Mouse (Mus musculus) skeletal muscle tissue, adult 2 months (tissue): ENCODE measurements at regions not wholly inside any gene's neighbourhood (a gene's known extent, or its start where the extent isn't known, plus 50 kb on each side); places are given as distances from the start of the nearest gene placed in this dataset.
"Not testable (repeated sequence)": the region's sequence is repeated elsewhere in the genome, so short reads cannot be mapped to it uniquely, and the experiment has no call there.

Experiments
- DNase-seq: peaks from one replicate; pipeline ENCODE4 v3.0.0-alpha.2; 2012; ENCODE audit warnings: low read depth, low spot score

GRCm38 (mm10) chr14:86599511-86599910 is 541.5 kb downstream of the Diaph3 start:
- no peak for DNase-seq

DNA sequence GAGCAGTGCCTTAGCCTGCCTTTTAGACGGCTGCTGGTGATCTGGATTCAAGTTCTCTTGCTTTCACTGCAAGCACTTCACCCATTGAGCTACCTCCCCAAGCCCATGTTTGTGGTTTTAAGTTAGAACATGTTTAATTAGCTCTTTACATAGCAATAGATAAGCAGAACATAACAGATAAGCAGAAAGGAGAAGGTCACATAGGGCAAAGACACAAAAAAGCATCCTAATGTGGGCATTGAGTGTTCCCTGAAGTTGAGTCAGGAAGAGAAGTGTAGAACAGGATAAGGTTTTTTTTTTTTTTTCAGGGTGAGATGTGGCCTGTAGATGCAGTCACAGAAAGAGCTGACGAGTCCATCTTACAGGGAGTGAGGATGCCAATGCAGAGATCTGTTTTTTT is 552.5 kb downstream of the Diaph3 start:
- DNase-seq: no peak

DNA sequence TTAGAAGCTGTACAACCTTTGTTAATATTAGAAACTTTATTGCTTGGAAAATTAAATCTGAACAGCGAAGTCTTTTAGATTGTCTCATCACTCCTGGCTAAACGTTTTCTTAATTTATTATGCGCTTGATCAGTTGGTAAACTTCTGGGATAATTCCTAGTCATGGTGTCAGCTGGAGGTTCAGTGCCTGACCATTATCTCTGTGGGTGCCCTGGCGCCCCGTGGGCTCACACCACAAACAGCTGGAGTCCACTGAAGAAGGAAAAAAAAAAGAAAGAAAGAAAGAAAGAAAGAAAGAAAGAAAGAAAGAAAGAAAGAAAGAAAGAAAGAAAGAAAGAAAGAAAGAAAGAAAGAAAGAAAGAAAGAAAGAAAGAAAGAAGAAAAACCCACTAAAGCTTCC is 555.1 kb downstream of the Diaph3 start:
- not testable (repeated sequence) for DNase-seq

DNA sequence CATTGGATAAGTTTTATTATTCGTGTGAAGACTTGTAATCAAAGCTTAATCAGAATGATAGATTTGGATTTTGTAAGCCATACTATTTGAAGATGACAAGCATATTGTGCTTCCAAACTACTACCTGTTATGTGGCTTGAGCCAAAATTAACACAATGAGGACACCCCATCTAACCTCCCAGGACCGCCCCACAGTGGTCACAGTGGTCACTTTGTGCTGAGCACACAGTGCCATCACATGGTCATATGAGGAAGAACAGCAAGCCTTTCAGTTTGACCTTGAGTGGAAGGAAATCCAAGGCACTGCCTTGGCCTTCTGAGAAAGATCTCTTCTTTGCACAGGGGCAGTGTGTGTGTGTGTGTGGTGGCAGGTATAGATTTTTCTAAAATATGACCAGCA is 578.3 kb downstream of the Diaph3 start:
- DNase-seq: peak; percentile 4

GRCm38 (mm10) chr14:86537992-86538391 is 603.0 kb downstream of the Diaph3 start:
- DNase-seq: no peak

DNA sequence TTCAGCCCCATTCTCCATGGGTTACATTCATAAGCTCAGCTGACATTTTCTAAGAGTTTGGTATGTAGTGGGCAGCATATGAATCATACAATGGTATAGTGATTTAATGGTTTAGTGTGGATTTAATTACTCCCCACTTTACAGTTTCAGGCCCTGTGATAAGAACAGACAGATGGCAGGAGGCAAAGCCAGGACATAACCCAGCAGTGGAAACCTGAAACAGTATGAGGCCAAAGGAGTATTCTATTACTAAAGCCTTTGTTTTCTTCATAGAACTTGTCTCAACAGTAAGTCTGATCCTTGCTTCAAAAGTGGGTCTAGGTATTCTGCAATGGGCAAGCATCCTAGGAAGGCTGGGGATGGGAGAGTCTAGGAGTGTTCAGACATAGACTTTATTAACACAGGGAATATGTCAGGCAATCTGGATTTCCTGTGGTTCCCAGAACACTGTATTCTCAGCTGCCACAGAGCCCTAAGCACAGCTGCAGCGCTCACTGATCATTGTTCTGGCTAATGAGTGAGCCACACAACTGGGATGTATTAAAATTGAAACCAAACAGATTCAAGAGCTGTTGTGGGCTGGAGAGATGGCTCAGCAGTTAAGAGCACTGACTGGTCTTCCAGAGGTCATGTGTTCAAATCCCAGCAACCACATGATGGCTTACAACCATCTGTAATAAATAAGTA is 604.6 kb downstream of the Diaph3 start:
- DNase-seq: no peak

- no peak for DNase-seq
These were observed 630.6 kb downstream of the Diaph3 start for GRCm38 (mm10) chr14:86510408-86510807.

DNA sequence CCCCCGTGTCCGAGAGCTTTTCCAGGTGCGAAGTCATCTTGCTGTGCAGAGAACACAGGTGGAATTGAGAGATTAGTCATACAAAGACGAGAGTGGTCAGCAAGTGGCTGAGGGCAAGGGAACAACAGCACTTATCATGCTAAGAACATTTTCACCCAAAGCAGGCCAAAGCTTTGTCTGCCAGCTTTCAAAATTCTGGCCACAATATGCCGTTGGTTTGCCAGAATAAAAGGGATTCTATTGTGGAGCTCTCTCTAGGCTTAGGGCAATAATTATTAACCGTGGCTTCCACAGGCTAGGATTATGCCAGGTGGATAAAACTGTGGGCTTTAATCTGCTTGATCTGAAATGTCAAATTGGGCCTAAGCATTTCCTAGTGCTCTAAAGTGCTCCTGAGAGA is 631.3 kb downstream of the Diaph3 start:
- no peak for DNase-seq

DNA sequence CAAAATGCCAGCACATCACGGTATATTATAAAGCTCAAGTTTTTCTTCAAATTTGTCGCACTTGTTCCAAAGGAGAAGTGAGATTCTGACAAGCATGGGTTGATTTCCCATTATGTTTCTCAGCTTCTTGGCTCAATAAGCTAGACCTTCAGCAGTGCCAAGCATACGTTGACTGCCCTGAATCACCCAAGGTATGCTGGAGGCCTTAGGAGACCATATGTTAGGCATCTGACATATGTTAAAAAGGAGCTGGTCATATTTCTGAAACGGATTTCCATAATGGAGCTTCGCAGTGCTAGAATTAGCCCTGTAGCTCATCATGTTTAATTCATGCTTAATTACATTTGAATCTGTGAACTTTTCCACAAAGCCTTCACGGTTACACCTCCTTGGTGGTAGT is 634.7 kb downstream of the Diaph3 start:
- DNase-seq: no peak

- DNase-seq: no peak
These were observed 650.2 kb downstream of the Diaph3 start for GRCm38 (mm10) chr14:86490826-86491225.

DNA sequence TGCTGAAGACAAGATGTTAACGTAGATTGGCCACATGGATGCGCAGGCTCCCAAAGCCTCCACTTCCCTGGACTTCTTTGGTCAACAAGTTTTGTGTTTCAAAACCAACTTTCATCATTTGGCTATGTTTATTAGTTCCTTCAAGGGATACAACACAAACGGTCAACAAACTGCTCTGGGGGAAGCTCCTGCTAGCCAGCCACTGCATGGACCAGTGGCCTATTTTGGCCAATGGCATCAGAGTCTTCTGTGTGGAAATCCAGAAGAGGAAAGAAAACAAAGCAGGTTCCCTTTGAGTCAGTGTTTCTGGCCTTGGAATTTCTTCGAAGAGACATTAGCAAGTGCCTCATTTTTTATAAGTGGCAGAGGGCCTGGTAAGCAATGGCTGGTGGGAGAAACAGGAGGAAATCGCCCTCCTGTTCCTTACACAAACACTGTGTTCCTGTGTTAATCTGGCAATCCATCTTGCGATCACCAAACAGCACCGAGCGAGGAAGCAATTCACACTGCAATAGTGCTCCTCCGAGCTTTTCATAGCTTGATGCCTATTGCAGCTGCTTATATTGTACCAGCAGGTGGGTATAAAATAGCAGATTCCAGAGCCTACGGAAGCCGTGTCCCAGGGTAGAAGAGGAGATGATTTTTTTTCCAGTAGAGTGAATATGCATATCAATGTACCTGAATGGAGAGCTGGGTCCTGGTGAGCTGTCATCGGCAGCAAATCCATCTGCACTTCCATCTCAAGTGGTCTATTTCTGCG is 651.0 kb downstream of the Diaph3 start:
- DNase-seq: no peak

GRCm38 (mm10) chr14:86489044-86489816 is 651.8 kb downstream of the Diaph3 start:
- peak; percentile 75 for DNase-seq

DNA sequence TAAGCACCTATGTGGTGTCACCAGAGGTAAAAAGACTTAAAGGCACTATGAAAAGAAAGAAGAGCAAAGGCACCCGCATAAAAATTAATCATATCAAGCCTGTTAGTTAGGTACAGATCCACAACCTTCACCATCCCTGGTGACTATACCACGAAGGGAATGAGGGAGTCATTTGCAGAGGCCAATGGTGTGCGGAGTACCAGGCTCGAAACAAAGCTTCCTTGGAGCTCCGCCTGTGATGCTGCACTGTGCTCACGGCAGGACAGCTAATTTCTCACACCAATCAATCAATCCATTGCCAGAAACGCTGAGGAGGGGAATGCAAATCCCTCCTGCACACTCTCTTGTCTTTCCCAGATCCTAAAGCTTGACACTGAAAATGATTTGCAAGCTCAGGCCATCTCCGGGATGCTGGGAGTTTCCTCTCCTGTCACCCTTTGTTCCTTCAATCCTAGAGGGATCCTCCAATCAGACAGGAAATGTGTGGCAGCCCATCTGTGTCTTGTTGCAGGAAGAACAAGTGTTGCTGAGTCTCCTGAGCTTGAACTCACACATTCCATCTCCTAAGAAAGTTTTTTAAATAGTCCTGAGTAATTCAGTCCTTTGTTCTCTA is 653.6 kb downstream of the Diaph3 start:
- no peak for DNase-seq

- peak; percentile 47 for DNase-seq
These were observed 656.8 kb downstream of the Diaph3 start for GRCm38 (mm10) chr14:86484247-86484646.

DNA sequence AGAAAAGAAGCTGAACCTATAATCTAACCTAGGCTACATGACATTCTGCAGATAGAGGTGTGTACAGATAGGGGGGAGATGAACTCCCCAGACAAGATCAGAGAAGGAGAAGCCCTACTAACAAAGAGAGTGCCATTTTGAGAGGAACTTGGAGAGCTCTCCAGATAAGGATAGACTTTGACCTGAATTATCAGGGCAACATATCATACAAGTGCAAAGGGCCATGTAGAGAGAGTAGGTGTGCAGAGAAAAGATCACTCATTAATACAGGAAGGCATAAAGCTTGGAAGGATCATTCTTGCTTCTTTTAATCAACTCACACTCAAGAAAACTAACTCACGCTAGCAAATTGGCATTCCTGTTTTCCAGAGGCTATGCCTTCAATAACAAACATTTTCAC is 667.4 kb downstream of the Diaph3 start:
- no peak for DNase-seq

DNA sequence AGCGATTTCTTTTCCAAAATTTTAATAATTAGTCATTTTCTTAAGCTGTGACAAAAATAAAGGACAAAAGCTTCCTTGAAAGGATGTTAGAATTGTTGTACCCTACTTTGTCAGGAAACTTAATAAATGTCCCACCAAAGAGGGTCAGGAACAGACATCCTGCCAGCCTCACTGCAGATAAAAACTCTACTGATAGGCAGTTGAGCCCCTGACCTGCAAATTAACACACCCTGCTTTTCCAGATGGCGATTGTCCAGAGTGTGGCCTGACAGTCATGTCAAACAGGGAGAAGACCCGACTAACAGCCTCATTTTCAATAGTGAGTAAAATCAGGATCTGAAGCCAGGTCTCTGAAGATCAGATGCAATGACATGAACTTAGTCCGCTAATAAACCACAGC is 670.6 kb downstream of the Diaph3 start:
- no peak for DNase-seq

DNA sequence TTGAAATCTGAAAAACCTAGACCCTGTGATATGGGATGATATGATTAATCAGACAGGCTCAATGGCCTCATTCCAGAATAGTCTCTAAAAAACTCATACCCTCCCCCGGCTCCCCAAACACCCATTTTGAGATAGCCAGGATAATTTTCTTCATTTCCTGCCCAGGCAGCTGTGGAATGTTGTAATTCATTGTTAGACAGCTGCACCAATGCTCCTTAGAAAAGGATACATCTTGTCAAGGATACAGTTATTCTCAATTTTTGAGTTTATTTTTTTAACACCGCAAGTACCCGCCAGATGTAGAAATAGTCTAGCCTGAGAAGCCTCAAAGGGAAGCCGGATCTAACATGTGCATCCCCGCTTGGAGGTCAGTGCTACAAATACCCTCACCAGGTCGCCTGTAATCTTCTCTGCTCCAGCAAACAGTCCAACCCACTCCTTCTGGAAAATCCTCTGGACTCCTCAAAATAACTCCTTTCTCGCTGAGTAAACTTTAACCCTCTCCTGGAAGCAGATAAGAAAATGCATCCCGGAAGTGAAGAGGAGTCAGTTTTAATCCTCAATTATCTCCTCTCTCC is 673.1 kb downstream of the Diaph3 start:
- DNase-seq: no peak

GRCm38 (mm10) chr14:86463388-86463787 is 677.6 kb downstream of the Diaph3 start:
- DNase-seq: no peak

DNA sequence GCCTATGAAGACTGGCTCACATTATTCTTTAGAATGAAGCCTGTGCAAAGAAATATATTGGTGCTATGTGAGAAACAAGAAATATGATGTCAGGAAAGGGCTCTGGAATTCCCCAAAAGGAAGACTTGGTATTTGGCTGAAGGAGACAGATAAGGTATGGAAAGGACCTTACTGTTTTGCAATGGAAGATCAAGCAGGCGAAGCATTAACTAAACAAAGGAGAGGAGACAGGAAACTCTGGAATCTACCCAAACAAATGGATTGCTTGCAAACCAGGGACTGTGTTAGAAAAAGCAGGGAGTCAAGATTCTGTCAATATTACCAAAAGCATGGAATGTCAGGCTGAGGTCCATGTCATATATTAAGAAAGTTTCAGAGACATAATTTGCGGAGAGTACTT is 687.9 kb downstream of the Diaph3 start:
- DNase-seq: no peak

- DNase-seq: no peak
These were observed 690.4 kb downstream of the Diaph3 start for GRCm38 (mm10) chr14:86450616-86451015.

GRCm38 (mm10) chr14:86445139-86445538 is 695.9 kb downstream of the Diaph3 start:
- DNase-seq: no peak
